Mouse (Mus musculus) neural tube, embryonic 12.5 days (tissue): ENCODE data around the gene Otp. TPM values are rescaled to one million over a fixed set of nuclear protein-coding genes. Genes with fewer than 3 reads are reported as not detected.

Source experiments
- ATAC-seq: fragments of 200-750 bp; cut with Nextera tagmentation; 2 replicates; pipeline ENCODE4 v1.8.0; 2017; ENCODE audit warnings: low read depth, mild to moderate bottlenecking, moderate TSS enrichment, moderate library complexity; ENCODE audit not compliant: low FRiP score
- H3K27ac ChIP-seq: fragments of 300-500 bp; sonication (generic); 2 replicates; pipeline ENCODE4 v1.5.1; 2016
- H3K27me3 ChIP-seq: fragments of 300-500 bp; sonication (generic); replicated peaks from 2 replicates; pipeline ENCODE4 v1.6.1; 2016; ENCODE audit warnings: mild to moderate bottlenecking
- H3K36me3 ChIP-seq: fragments of 300-500 bp; sonication (generic); 2 replicates; pipeline ENCODE4 v1.6.1; 2016; ENCODE audit warnings: mild to moderate bottlenecking
- H3K4me1 ChIP-seq: fragments of 300-500 bp; sonication (generic); 2 replicates; pipeline ENCODE4 v1.6.1; 2016
- H3K4me2 ChIP-seq: fragments of 300-500 bp; sonication (generic); replicated peaks from 2 replicates; pipeline ENCODE4 v1.6.1; 2016; ENCODE audit warnings: mild to moderate bottlenecking
- H3K4me3 ChIP-seq: fragments of 300-500 bp; sonication (generic); 2 replicates; pipeline ENCODE4 v1.5.1; 2016
- H3K9ac ChIP-seq: fragments of 300-500 bp; sonication (generic); 2 replicates; pipeline ENCODE4 v1.6.1; 2016; ENCODE audit warnings: mild to moderate bottlenecking
- H3K9me3 ChIP-seq: fragments of 300-500 bp; sonication (generic); 2 replicates; pipeline ENCODE4 v1.6.1; 2016; ENCODE audit warnings: mild to moderate bottlenecking
- WGBS: fragments of 180-500 bp; shearing (Covaris S2); methylation state at CpG from one replicate; pipeline ENCODE4 v1.1.7; 2016; 5-methylcytosine and 5-hydroxymethylcytosine counted together
- polyA plus RNA-seq: library from polyadenylated mRNA; unstranded; fragments of >200 nt; fragmentation: Nextera tagmentation; extraction: Ambion mirVana; gene quantifications from 2 replicates; pipeline ENCODE4 v1.2.1, GENCODE M21; 2016

Otp gene
- polyA plus RNA-seq = 10.9 and 13.0 TPM in 2 replicates

GRCm38 (mm10) chr13:94875396-94875880, at the start of gene Otp:
Otp (plus strand) TSS chr13:94875602.
- Histone ChIP-seq H3K36me3 (no peaks in the 10 kb centered on the region), H3K4me1 (peaks cover 11% of the 10 kb centered on the region; the same call in 1 of the 2 replicates), H3K9ac (peak within 1 kb of the TSS; percentile 8; the same call in 1 of the 2 replicates), H3K4me3 (peak within 1 kb of the TSS; percentile 26; the same call in 1 of the 2 replicates), H3K27me3 (peaks cover 80% of the 10 kb centered on the region), H3K27ac (no peak within 1 kb of the TSS), H3K9me3 (no peaks in the 10 kb centered on the region), H3K4me2 (peak within 1 kb of the TSS; percentile 36)
- WGBS = under 1% methylated on average over 29 of the region's 30 CpGs
- peak; percentile 76; the same call in 1 of the 2 replicates for ATAC-seq

- ATAC-seq = no peak
- H3K27ac ChIP-seq = no peak overlapping the region
Measured at GRCm38 (mm10) chr13:94826389-94826788, 49.0 kb upstream of the Otp start.

GRCm38 (mm10) chr13:94826986-94827385, 48.4 kb upstream of the Otp start:
- no peak overlapping the region for H3K4me2 ChIP-seq

More at GRCm38 (mm10) chr13:94826389-94826788, 49.0 kb upstream of the Otp start:
- no peak overlapping the region for H3K9ac ChIP-seq
- no peaks in the 10 kb centered on the region for H3K9me3 ChIP-seq
- peaks cover 7% of the 10 kb centered on the region; the same call in 1 of the 2 replicates for H3K4me1 ChIP-seq
- no peaks in the 10 kb centered on the region for H3K27me3 ChIP-seq
- no peak overlapping the region for H3K4me3 ChIP-seq
- H3K4me2 ChIP-seq = no peak overlapping the region
- WGBS = 84% methylated on average over 5 of the region's 5 CpGs
- H3K36me3 ChIP-seq = no peaks in the 10 kb centered on the region

GRCm38 (mm10) chr13:94827847-94828246, 47.6 kb upstream of the Otp start:
- WGBS = 59% methylated on average over 2 of the region's 2 CpGs
- Histone ChIP-seq H3K27me3 (no peaks in the 10 kb centered on the region), H3K4me1 (peaks cover 7% of the 10 kb centered on the region; the same call in 1 of the 2 replicates)

More at GRCm38 (mm10) chr13:94826986-94827385, 48.4 kb upstream of the Otp start:
- no peak overlapping the region for H3K4me3 ChIP-seq
- no peaks in the 10 kb centered on the region for H3K36me3 ChIP-seq
- H3K27ac ChIP-seq = no peak overlapping the region
- H3K9ac ChIP-seq = no peak overlapping the region
- WGBS = 91% methylated on average over 2 of the region's 2 CpGs
- peaks cover 7% of the 10 kb centered on the region; the same call in 1 of the 2 replicates for H3K4me1 ChIP-seq
- H3K27me3 ChIP-seq = no peaks in the 10 kb centered on the region
- H3K9me3 ChIP-seq = no peaks in the 10 kb centered on the region
- no peak for ATAC-seq

GRCm38 (mm10) chr13:94838047-94838720, 37.2 kb upstream of the Otp start:
- Histone ChIP-seq H3K9me3 (no peaks in the 10 kb centered on the region), H3K27ac (no peak overlapping the region), H3K27me3 (no peaks in the 10 kb centered on the region), H3K9ac (no peak overlapping the region), H3K36me3 (peaks cover 11% of the 10 kb centered on the region), H3K4me3 (no peak overlapping the region), H3K4me1 (no peaks in the 10 kb centered on the region), H3K4me2 (no peak overlapping the region)
- WGBS = 80% methylated on average over 5 of the region's 5 CpGs
- no peak for ATAC-seq

More at GRCm38 (mm10) chr13:94827847-94828246, 47.6 kb upstream of the Otp start:
- Histone ChIP-seq H3K36me3 (peaks cover 6% of the 10 kb centered on the region), H3K4me3 (no peak overlapping the region), H3K9me3 (no peaks in the 10 kb centered on the region), H3K9ac (no peak overlapping the region), H3K27ac (no peak overlapping the region), H3K4me2 (no peak overlapping the region)
- ATAC-seq = no peak

GRCm38 (mm10) chr13:94838756-94839337, 36.6 kb upstream of the Otp start:
- 89% methylated on average over 8 of the region's 8 CpGs for WGBS
- H3K4me3 ChIP-seq = no peak overlapping the region
- no peak overlapping the region for H3K27ac ChIP-seq
- no peaks in the 10 kb centered on the region for H3K9me3 ChIP-seq
- peaks cover 14% of the 10 kb centered on the region for H3K36me3 ChIP-seq
- no peak overlapping the region for H3K4me2 ChIP-seq
- no peak overlapping the region for H3K9ac ChIP-seq
- no peaks in the 10 kb centered on the region for H3K4me1 ChIP-seq
- H3K27me3 ChIP-seq = no peaks in the 10 kb centered on the region
- ATAC-seq = 0 out of 2 replicates have a peak, but pooled peaks have one; percentile 48

GRCm38 (mm10) chr13:94843236-94843635, 32.2 kb upstream of the Otp start:
- ATAC-seq = no peak
- H3K4me2 ChIP-seq = no peak overlapping the region
- 48% methylated on average over 5 of the region's 5 CpGs for WGBS
- H3K4me3 ChIP-seq = no peak overlapping the region
- no peak overlapping the region for H3K27ac ChIP-seq
- no peaks in the 10 kb centered on the region for H3K4me1 ChIP-seq
- H3K27me3 ChIP-seq = no peaks in the 10 kb centered on the region
- H3K9me3 ChIP-seq = no peaks in the 10 kb centered on the region
- peaks cover 15% of the 10 kb centered on the region for H3K36me3 ChIP-seq
- H3K9ac ChIP-seq = no peak overlapping the region

GRCm38 (mm10) chr13:94847870-94848269, 27.5 kb upstream of the Otp start:
- WGBS = 71% methylated on average over 7 of the region's 7 CpGs
- H3K4me1 ChIP-seq = no peaks in the 10 kb centered on the region
- no peak overlapping the region for H3K27ac ChIP-seq
- no peak overlapping the region for H3K4me2 ChIP-seq
- no peaks in the 10 kb centered on the region for H3K27me3 ChIP-seq
- 0 out of 2 replicates have a peak, but pooled peaks cover 4% of the 10 kb centered on the region for H3K36me3 ChIP-seq
- H3K9me3 ChIP-seq = no peaks in the 10 kb centered on the region
- H3K9ac ChIP-seq = no peak overlapping the region
- no peak overlapping the region for H3K4me3 ChIP-seq
- no peak for ATAC-seq

- H3K27ac ChIP-seq = no peak overlapping the region
- H3K4me2 ChIP-seq = no peak overlapping the region
- no peaks in the 10 kb centered on the region; the same call in 1 of the 2 replicates for H3K27me3 ChIP-seq
- H3K9me3 ChIP-seq = no peaks in the 10 kb centered on the region
- no peak overlapping the region for H3K4me3 ChIP-seq
- no peak for ATAC-seq
- H3K36me3 ChIP-seq = no peaks in the 10 kb centered on the region
- 77% methylated on average over 13 of the region's 13 CpGs for WGBS
- H3K4me1 ChIP-seq = no peaks in the 10 kb centered on the region
- no peak overlapping the region for H3K9ac ChIP-seq
Measured at GRCm38 (mm10) chr13:94849351-94849750, 26.1 kb upstream of the Otp start.

- H3K36me3 ChIP-seq = no peaks in the 10 kb centered on the region
- no peak overlapping the region for H3K9ac ChIP-seq
- no peaks in the 10 kb centered on the region for H3K4me1 ChIP-seq
- no peak overlapping the region for H3K4me2 ChIP-seq
- no peaks in the 10 kb centered on the region for H3K9me3 ChIP-seq
- no peak for ATAC-seq
- no peak overlapping the region for H3K27ac ChIP-seq
- WGBS = 69% methylated on average over 8 of the region's 8 CpGs
- no peak overlapping the region for H3K4me3 ChIP-seq
- peaks cover 21% of the 10 kb centered on the region for H3K27me3 ChIP-seq
Measured at GRCm38 (mm10) chr13:94858016-94858575, 17.3 kb upstream of the Otp start.

- no peak overlapping the region for H3K27ac ChIP-seq
- no peaks in the 10 kb centered on the region for H3K9me3 ChIP-seq
- H3K9ac ChIP-seq = no peak overlapping the region
- 86% methylated on average over 8 of the region's 8 CpGs for WGBS
- no peak overlapping the region for H3K4me2 ChIP-seq
- no peaks in the 10 kb centered on the region for H3K4me1 ChIP-seq
- H3K36me3 ChIP-seq = no peaks in the 10 kb centered on the region
- peaks cover 26% of the 10 kb centered on the region for H3K27me3 ChIP-seq
- H3K4me3 ChIP-seq = no peak overlapping the region
- no peak for ATAC-seq
Measured at GRCm38 (mm10) chr13:94859256-94859655, 16.1 kb upstream of the Otp start.
